Mouse (Mus musculus) spleen, adult 2 months (tissue): Measurements from ENCODE around the gene Fam206a. TPM values are rescaled to one million over a fixed set of nuclear protein-coding genes. Genes with fewer than 3 reads are reported as not detected.

Experiments used
- DNase-seq, 2 experiments: peaks; one replicate each; pipeline versions ENCODE4 v3.0.0 to v3.0.0-alpha.2; 2012 to 2021; ENCODE audit warnings: low spot score in 2 of 2, low read depth in 1 of 2
- H3K27ac ChIP-seq: fragments of 200-500 bp; 2 replicates; pipeline ENCODE4 v1.5.1; 2012; ENCODE audit warnings: low read length, inconsistent platforms; ENCODE audit not compliant: insufficient read depth
- H3K27me3 ChIP-seq: fragments of 200-500 bp; 2 replicates; pipeline ENCODE4 v1.6.1; 2012; ENCODE audit warnings: mild to moderate bottlenecking, moderate library complexity, low read length, inconsistent platforms; ENCODE audit not compliant: control insufficient read depth, insufficient read depth
- H3K36me3 ChIP-seq: fragments of 200-500 bp; 2 replicates; pipeline ENCODE4 v1.6.1; 2012; ENCODE audit warnings: mild to moderate bottlenecking, low read length, inconsistent platforms; ENCODE audit not compliant: control insufficient read depth, insufficient read depth
- H3K4me1 ChIP-seq: fragments of 200-500 bp; 2 replicates; pipeline ENCODE4 v1.6.1; 2011; ENCODE audit warnings: inconsistent platforms; ENCODE audit not compliant: control insufficient read depth, insufficient read depth, insufficient read length
- H3K4me3 ChIP-seq: fragments of 200-500 bp; 2 replicates; pipeline ENCODE4 v1.5.1; 2011; ENCODE audit warnings: mild to moderate bottlenecking, inconsistent platforms; ENCODE audit not compliant: insufficient read depth, insufficient read length; ENCODE audit errors: extremely low read depth
- CTCF ChIP-seq: fragments of 200-500 bp; IDR thresholded peaks from 2 replicates; pipeline ENCODE4 v1.5.1; 2011; ENCODE audit warnings: mild to moderate bottlenecking, inconsistent platforms; ENCODE audit not compliant: insufficient read depth, insufficient read length, insufficient replicate concordance; ENCODE audit errors: extremely low read depth
- POLR2A ChIP-seq: fragments of 200-500 bp; IDR thresholded peaks from 2 replicates; pipeline ENCODE4 v1.6.1; 2011; ENCODE audit warnings: low read depth, low read length, inconsistent platforms
- WGBS: fragments of 180-500 bp; shearing (Covaris S2); methylation state at CpG from one replicate; pipeline ENCODE4 v1.1.7; 2018; 5-methylcytosine and 5-hydroxymethylcytosine counted together
- polyA plus RNA-seq: library from polyadenylated mRNA; depleted of rRNA; stranded (reverse); fragments of >200 nt; gene quantifications from 2 replicates; pipeline ENCODE4 v1.2.3, GENCODE M21; 2012

Gene Fam206a
- polyA plus RNA-seq, 1 experiment: 3.1 TPM

DNA sequence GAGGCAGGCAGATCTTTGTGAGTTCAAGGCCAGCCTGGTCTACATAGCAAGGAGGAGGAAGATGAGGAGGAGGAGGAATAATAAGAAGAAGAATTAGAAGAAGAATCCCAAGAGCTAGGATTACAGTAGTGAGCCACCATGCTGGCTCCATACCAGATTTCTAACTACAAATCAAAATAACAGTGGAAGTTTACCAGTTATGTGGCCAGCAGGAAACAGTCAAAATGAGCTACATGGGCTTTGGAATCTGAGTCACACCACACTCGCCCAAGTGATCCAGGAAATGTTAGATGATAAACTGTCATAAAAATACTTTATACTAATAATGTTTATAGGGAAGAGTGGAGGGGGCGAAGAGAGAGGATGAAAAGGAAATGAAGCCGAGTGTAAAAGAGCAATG lies 38.2 kb downstream of the Fam206a start:
- no peaks in the 10 kb centered on the region for H3K27me3 ChIP-seq
- H3K27ac ChIP-seq: no peak overlapping the region
- no peak for DNase-seq
- no peak overlapping the region for H3K4me3 ChIP-seq
- H3K36me3 ChIP-seq: no peaks in the 10 kb centered on the region; the same call in 1 of the 2 replicates
- no peak for TF ChIP-seq POLR2A
- TF ChIP-seq CTCF: no peak
- whole genome bisulfite sequencing: 85% methylated on average over 3 of the region's 3 CpGs
- H3K4me1 ChIP-seq: no peaks in the 10 kb centered on the region

DNA sequence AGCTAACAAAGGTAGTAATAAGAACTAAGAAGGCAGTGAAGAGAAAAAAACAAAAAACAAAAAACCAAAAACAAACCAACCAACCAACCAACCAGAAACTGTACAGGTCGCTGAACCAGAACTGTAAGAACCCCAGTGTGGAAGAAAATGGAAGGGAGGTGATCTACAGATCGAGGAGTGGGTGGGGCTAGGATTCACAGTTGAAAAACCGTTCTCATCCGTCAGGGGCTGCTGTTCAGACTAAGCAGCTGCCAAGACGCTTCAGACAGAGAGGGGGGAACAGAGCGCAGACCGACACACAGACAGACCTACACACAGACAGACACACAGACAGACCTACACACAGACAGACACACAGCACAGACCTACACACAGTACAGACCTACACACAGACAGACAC lies 40.4 kb downstream of the Fam206a start:
- no peaks in the 10 kb centered on the region; the same call in 1 of the 2 replicates for H3K36me3 ChIP-seq
- H3K4me1 ChIP-seq: no peaks in the 10 kb centered on the region
- no peak for TF ChIP-seq POLR2A
- TF ChIP-seq CTCF: no peak
- 58% methylated on average over 7 of the region's 7 CpGs for WGBS
- no peak for DNase-seq
- H3K27ac ChIP-seq: no peak overlapping the region
- H3K4me3 ChIP-seq: no peak overlapping the region
- no peaks in the 10 kb centered on the region for H3K27me3 ChIP-seq

DNA sequence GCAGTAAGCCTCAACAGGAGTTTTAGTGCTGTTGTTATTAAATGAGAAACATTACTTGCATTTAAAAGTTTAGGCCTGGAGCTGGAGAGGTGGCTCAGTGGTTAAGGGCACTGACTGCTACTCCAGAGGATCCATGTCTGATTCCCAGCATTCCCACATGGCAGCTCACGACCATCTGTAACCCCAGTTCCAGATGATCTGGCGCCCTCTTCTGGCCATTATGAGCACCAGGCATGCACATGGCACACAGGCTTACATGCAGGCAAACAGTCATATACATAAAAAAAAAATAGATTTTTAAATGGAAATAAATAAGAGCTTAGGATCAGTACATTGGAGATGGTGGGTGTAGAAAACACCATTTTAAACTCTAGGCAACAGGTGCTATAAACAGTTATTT lies 41.8 kb downstream of the Fam206a start:
- no peaks in the 10 kb centered on the region; the same call in 1 of the 2 replicates for H3K36me3 ChIP-seq
- no peak overlapping the region for H3K27ac ChIP-seq
- no peak overlapping the region for H3K4me3 ChIP-seq
- WGBS: 92% methylated on average over 2 of the region's 2 CpGs
- no peak for TF ChIP-seq CTCF
- TF ChIP-seq POLR2A: no peak
- H3K4me1 ChIP-seq: no peaks in the 10 kb centered on the region
- H3K27me3 ChIP-seq: no peaks in the 10 kb centered on the region
- no peak for DNase-seq

DNA sequence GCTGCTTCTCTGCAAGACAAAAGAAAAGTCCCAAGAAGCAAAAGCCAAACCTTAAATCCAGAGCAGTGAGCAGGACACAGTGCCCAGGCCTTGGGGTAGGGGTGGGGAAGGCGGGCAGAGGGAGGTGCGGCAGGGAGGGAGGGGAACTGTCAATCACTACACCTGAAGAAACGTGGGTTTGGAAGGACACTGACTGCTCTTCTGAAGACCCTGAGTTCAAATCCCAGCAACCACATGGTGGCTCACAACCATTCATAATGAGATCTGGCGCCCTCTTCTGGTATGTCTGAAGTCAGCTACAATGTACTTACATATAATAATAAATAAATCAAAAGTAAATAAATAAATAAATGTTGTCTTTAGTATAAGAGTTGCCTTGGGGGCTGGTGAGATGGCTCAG lies 42.8 kb downstream of the Fam206a start:
- Histone ChIP-seq H3K27ac (no peak overlapping the region), H3K4me1 (no peaks in the 10 kb centered on the region), H3K4me3 (no peak overlapping the region), H3K27me3 (no peaks in the 10 kb centered on the region), H3K36me3 (no peaks in the 10 kb centered on the region; the same call in 1 of the 2 replicates)
- no peak for DNase-seq
- TF ChIP-seq CTCF (no peak), POLR2A (no peak)
- WGBS: 96% methylated on average over 4 of the region's 4 CpGs

DNA sequence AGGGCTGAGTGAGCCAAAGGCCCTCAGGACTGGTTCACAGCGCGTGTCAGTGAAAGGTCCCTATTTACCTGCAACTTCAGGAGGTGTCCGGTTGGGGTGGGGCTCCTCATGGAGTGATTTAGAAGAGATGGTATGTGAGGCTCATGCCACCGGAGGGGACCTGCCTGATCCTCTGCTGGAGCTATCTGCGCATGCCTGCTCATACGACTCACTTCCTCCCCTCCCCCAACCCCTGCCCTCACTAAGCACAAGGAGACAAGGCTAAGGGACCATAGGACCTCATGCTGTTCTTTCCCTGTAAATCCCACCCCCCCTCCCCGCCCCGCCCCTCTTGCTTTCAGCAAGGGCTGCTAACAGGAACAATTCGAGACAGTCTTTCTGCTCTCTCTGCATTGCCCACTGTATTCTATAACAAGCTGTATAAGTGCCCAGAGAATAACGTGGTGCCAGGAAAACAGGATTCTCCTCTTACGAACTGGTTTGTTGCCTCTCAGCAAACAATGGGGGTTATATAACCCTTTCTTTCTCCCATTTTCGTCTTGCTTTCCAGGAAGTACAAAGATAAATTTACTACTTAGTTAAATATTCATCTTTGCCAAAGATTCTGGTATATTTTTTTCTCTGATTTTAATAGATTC lies 43.9 kb downstream of the Fam206a start:
- no peaks in the 10 kb centered on the region for H3K4me1 ChIP-seq
- no peaks in the 10 kb centered on the region for H3K27me3 ChIP-seq
- H3K36me3 ChIP-seq: no peaks in the 10 kb centered on the region
- H3K4me3 ChIP-seq: no peak overlapping the region
- DNase-seq: no peak
- no peak for TF ChIP-seq CTCF
- no peak for TF ChIP-seq POLR2A
- WGBS: 90% methylated on average over 12 of the region's 12 CpGs
- H3K27ac ChIP-seq: no peak overlapping the region

DNA sequence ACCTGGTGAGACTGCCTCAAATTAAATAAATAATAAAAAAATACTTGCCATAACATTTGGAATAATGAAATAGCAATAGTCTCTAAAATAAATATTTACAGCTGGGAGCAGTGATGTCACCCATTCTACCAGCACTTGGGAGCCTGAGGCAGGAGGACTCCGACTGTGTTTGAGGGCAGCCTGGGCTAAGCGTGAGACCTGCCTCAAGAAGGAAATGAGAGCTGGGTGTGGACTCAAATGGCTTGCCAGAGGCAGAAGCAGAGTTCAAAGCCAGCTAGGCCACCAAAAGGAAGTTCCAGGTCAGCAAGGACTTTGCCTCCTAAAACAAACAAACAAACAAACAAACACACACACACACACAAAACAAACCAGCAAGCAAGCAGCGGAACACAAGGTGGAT lies 45.3 kb downstream of the Fam206a start:
- H3K4me1 ChIP-seq: no peaks in the 10 kb centered on the region
- H3K27ac ChIP-seq: no peak overlapping the region
- H3K27me3 ChIP-seq: no peaks in the 10 kb centered on the region
- WGBS: 91% methylated on average over 3 of the region's 3 CpGs
- H3K4me3 ChIP-seq: no peak overlapping the region
- TF ChIP-seq POLR2A: no peak
- TF ChIP-seq CTCF: no peak
- no peaks in the 10 kb centered on the region for H3K36me3 ChIP-seq
- no peak for DNase-seq

DNA sequence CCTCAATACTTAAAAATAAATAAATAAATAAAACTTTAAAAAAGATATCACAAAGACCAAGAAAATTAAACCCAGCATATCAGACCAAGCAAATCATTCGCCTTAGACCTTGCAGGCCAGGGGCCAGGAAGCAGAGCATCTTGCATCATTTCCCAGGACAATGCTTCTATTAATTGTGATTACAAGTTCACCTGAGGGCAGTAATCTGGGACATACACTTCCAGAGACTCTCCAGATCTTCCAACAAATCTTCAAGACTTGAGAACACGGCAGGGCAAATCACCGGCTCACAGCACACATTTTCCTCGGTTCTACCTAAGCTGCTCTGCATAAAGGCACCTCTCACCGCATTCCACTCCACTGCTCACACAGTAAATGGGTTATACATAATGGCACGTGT lies 45.9 kb downstream of the Fam206a start:
- WGBS: 90% methylated on average over 6 of the region's 6 CpGs

More for the DNA sequence above, 45.9 kb downstream of the Fam206a start:
- DNase-seq: no peak
- H3K27me3 ChIP-seq: no peaks in the 10 kb centered on the region
- H3K4me3 ChIP-seq: no peak overlapping the region
- H3K4me1 ChIP-seq: no peaks in the 10 kb centered on the region
- H3K27ac ChIP-seq: no peak overlapping the region
- H3K36me3 ChIP-seq: no peaks in the 10 kb centered on the region
- TF ChIP-seq CTCF (no peak), POLR2A (no peak)
